Mouse (Mus musculus): ENCODE data around the gene Exoc6b.

DNA sequence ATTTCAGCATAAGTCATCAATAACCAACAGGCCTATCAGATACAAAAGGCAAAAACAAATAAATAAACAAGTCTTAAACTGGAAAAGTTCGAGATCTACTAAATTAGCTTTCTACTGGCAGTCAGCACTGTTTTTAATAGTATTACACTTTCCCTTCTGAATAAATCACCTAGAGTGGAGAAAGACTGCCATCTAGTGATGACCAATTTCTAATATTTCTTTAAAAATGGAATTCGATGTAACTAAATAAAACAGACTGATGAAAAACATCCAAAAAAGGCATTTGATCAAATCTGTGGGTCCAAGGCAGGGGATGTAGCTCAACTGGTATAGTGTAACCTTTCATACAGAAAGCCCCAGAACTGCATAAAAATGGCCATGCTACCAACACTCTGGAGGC, 52.3 kb downstream of the Exoc6b start:
- no peak for TF ChIP-seq EP300 (IDR thresholded peaks at IDR 0.05; ENCODE audit: insufficient read depth, low read depth, low read length)
- peak; percentile 78 for TF ChIP-seq CTCF (IDR thresholded peaks at IDR 0.05)
- no peak for TF ChIP-seq POLR2A (IDR thresholded peaks at IDR 0.05; ENCODE audit: insufficient read depth, low read depth, low read length)

Data from heart, adult 2 months (tissue).